Mouse (Mus musculus): ENCODE measurements around the gene Rcan3.

DNA sequence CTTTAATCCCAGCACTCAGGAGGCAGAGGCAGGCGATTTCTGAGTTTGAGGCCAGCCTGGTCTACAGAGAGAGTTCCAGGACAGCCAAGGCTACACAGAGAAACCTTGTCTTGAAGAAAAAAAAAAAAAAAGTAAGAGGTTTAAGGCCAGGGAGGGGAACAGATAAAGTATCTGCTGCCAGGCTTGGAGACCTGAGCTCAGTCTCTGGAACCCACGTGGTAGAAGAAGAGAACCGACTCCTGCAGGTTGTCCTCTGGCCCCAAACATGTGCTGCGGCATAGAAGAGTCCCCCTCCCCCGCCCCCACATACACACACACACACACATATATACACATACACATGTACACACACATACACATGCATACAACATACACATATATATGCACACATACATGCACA, 8.8 kb upstream of the Rcan3 start:
- TF ChIP-seq RAD21 (IDR thresholded peaks at IDR 0.05; ENCODE audit: low read depth, low read length) (no peak), POLR2AphosphoS2 (IDR thresholded peaks at IDR 0.05; ENCODE audit: low read length) (no peak), MAZ (IDR thresholded peaks at IDR 0.05; ENCODE audit: low read depth, low read length) (no peak), CTCF (IDR thresholded peaks at IDR 0.05 in 2 of 3, conservative IDR thresholded peaks at IDR 0.05 in 1 of 3; ENCODE audit: control insufficient read depth in 1 of 3, insufficient read depth in 1 of 3, low read depth in 2 of 3, low read length in 3 of 3, poor library complexity in 1 of 3, severe bottlenecking in 1 of 3) (no peak), UBTF (IDR thresholded peaks at IDR 0.05; ENCODE audit: borderline replicate concordance, insufficient read depth, low read depth, low read length) (no peak)
